Mouse (Mus musculus) cortical plate, adult 2 months (tissue): Measurements from ENCODE around the gene Tmem158.

Experiments used
- CTCF ChIP-seq: fragments of 200-500 bp; IDR thresholded peaks from 2 replicates; pipeline ENCODE4 v1.5.1; 2011; ENCODE audit warnings: mild to moderate bottlenecking, control low read depth, low read length; ENCODE audit not compliant: insufficient read depth; ENCODE audit errors: extremely low read depth
- POLR2A ChIP-seq: fragments of 200-500 bp; IDR thresholded peaks from 2 replicates; pipeline ENCODE4 v1.6.1; 2011; ENCODE audit warnings: mild to moderate bottlenecking, low read length, control low read depth; ENCODE audit not compliant: insufficient read depth; ENCODE audit errors: extremely low read depth

DNA sequence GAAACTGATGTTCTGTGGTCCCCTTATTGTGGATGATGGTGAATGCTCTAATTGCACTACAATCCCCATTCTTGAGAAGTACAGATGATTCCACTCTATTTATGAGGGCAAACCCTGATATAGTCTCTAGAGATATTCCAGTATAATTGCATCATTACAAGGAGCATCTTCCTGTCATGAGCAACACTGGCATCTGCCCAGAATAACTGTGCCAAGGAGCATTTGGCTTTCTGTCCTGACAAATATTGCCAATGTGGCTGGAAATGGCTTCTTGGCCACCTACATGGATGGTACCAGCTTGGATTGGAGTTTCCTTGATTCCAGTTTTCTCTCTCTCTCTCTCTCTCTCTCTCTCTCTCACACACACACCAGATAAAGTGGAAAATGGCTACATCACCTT is 35.7 kb upstream of the Tmem158 start:
- TF ChIP-seq POLR2A (no peak), CTCF (no peak)
